Mouse (Mus musculus): ENCODE measurements around the gene Gm13539.

- no peak for TF ChIP-seq CTCF (IDR thresholded peaks at IDR 0.05)
- TF ChIP-seq EP300 (IDR thresholded peaks at IDR 0.05) = no peak
Observed at GRCm38 (mm10) chr2:25767764-25768163, 14.3 kb upstream of the Gm13539 start.
